Mouse (Mus musculus): Measurements from ENCODE around the gene Cblc. TPM values are rescaled to one million over a fixed set of nuclear protein-coding genes. Genes with fewer than 3 reads are reported as not detected.

The Cblc gene
- 78.4 and 107 TPM in 2 replicates for polyA plus RNA-seq (2012; rRNA removed)

DNA sequence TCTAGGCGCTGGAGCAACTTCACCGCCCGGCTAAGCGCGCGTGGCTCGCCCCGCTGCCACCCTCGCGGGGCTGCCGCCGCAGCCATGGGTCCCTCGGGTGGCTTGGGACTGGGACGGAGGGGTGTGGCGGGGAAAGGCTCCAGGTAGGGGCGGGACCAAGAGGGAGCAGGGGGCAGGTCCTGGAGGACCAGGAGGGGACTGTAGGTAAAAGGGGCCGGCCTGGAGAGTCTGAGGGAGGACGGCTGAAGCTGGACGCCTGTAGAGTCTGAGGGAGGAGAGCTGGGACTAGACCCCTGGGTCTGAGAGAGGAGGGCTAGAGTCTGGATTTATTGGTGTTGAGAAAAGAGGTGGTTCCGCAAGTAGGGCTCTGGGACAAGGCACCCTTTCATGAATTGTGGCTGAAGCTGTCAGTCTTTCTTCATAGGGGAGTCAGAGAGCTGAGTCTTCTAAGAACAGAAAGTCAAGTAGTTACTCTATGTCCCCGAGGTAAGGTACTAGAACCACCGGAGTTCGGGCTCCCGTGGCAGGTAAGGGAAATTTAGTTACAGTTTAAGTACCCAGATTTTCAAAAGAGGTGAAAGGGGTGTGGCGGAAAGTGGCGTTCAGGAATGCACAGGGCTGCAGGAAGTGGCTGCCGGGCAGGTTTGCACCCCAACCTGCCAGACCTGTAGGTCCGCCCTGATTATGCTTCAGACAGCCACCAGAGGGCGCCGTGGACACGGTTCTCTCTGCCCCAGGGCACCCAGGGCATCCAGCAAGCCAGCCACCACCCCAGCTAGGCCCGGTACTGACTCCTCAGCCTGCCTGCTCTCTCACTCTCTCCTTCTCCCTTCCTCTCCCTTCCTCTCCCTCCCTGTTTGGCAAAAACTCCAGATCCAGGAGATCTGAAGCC, at the start of gene Cblc:
Cblc (minus strand) TSS at position 113 of the 892 bp plus-strand sequence.
- no peak for DNase-seq (ENCODE audit: low read depth, low spot score)
- 1% methylated on average over 32 of the region's 32 CpGs for WGBS

DNA sequence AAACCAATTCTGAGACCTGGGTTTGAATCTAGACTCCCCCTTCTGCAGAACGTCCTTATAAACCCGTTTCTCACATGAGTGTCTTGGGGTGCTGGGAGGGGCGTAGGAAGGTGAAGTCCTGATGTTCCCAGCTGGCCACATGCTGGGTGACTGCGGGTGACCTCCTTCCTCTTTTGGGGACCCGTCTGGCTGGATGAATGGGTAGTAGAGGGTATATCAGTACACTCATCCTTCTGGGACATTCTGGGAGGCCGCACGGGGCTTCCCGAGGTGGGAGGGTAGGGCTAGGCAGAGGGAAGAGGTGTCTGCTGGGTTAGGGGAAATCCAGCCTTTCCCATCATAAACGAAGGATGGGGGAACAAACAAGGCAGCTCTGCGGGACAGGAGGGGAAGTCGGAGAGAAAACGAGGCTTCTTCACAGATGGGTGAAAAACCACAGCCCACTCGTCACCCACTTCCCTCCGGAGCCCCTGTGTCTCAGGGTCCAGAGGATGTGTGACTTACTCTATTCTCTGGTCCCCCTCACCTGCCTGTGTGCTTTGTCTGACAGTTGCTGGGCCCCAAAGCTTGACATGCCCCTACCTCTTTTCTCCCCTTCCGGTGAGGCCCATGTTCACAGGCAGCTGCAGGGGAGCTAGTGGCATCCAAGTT, 48.0 kb upstream of the Cblc start:
- DNase-seq (ENCODE audit: low read depth, low spot score): no peak
- 72% methylated on average over 15 of the region's 15 CpGs for WGBS

- WGBS: 4% methylated on average over 11 of the region's 11 CpGs
- DNase-seq (ENCODE audit: low read depth, low spot score): no peak
These were observed 47.0 kb upstream of the Cblc start for GRCm38 (mm10) chr7:19843561-19843960.

- DNase-seq (ENCODE audit: low read depth, low spot score): no peak
- 19% methylated on average over 19 of the region's 19 CpGs for WGBS
These were observed 46.4 kb upstream of the Cblc start for GRCm38 (mm10) chr7:19842885-19843504.

DNA sequence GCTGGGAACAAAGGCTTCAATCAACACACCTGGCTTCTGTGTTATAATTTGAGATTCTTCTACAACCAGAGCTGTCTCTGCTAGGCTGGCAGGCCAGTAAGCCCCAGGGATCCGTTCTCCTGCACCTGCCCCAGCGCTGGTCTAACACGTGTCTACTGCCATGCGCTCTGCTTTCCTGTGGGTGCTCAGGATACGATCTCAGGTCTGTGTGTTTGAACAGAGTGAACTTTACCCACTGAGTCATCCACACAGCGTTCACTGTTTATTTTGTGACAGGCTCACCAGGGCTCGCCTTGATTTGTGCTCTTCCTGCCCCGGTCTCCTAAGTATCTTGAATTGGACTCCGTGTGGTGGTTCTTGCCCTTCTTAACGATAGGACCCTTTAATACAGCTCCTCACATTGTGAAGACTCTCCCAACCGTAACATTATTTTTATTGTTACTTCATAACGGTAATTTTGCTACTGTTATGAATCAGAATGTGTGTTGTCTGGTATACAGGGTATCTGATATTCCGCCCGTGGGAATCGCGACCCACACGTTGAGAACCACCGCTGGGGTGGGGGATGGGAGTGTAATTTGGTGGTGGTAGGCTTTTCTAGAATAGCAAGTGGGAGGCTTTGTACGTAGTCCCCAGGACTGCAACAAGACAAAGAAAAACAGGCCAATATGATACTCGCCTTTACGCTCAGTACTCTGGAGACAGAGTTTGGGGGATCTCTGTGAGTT, 45.2 kb upstream of the Cblc start:
- WGBS: 37% methylated on average over 21 of the region's 21 CpGs
- DNase-seq (ENCODE audit: low read depth, low spot score): no peak

DNA sequence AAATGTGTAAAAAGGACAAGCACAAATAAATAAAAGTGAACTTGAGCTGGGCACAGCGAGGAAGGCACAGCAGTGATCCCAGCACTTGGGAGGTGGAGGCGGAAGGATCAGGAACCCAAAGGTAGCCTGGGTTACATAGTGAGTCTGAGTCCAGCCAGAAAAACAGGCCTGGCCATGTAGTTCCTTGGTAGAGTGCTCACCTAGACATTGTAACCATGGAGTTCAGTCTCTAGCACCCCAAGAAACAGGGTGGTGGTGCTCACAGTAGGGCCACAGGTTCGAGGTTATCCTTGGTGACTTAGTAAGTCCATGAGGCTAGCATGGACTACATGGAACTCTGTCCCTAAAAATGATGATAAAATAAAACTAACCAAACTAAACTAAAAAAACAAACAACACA, 44.3 kb upstream of the Cblc start:
- WGBS: 67% methylated on average over 3 of the region's 3 CpGs
- DNase-seq (ENCODE audit: low read depth, low spot score): no peak

GRCm38 (mm10) chr7:19840371-19840770, 43.8 kb upstream of the Cblc start:
- DNase-seq (ENCODE audit: low read depth, low spot score): no peak
- 32% methylated on average over 4 of the region's 4 CpGs for WGBS

GRCm38 (mm10) chr7:19836843-19837242, 40.2 kb upstream of the Cblc start:
- DNase-seq (ENCODE audit: low read depth, low spot score): no peak
- 20% methylated on average over 3 of the region's 3 CpGs for WGBS

DNA sequence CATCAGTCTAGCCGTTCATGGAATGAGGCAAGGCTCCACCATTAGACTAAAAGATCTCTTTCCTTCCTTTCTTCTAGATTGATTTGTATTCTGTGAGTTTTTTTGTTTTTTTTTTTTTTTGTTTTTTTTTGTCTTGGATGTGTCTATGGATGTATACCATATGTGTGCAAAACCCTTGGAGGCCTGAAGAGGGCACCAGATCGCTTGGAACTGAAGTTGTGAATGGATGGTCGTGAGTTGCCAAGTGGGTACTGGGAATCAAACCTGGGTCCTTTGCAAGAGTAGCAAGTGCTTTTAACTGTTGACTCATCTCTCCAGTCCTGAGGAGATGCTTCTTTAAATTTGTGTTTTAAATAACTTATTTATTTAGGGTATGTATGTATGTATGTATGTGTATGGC, 37.4 kb upstream of the Cblc start:
- WGBS: 74% methylated on average over 3 of the region's 3 CpGs
- no peak for DNase-seq (ENCODE audit: low read depth, low spot score)

- no peak for DNase-seq (ENCODE audit: low read depth, low spot score)
- 16% methylated on average over 9 of the region's 9 CpGs for WGBS
These were observed 35.2 kb upstream of the Cblc start for GRCm38 (mm10) chr7:19831837-19832236.

GRCm38 (mm10) chr7:19830682-19831156, 34.1 kb upstream of the Cblc start:
- DNase-seq (ENCODE audit: low read depth, low spot score): no peak
- WGBS: 5% methylated on average over 13 of the region's 13 CpGs

DNA sequence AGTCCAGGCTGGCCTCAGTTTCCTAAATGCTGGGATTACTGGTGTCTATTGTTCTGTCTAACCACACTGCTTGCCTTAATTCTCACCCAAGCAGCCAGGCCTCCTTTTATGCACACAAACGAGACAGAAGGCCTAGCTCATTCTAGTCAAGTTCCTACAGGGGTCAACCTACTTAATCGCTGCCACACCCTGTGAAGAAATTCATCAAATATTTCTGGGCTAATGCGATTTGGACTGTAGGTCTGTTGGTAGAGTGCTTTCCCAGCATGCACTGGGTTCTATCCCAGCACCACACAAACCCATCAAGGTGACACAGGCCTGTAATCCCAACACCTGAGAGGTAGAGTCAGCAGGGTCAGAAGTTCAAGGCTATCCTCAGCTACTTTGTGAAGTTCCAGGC, 33.1 kb upstream of the Cblc start:
- 88% methylated on average over 3 of the region's 3 CpGs for WGBS
- no peak for DNase-seq (ENCODE audit: low read depth, low spot score)

- DNase-seq (ENCODE audit: low read depth, low spot score): no peak
- 17% methylated on average over 6 of the region's 6 CpGs for WGBS
These were observed 30.1 kb upstream of the Cblc start for GRCm38 (mm10) chr7:19826756-19827155.

- DNase-seq (ENCODE audit: low read depth, low spot score): no peak
- 7% methylated on average over 26 of the region's 26 CpGs for WGBS
These were observed 27.8 kb upstream of the Cblc start for GRCm38 (mm10) chr7:19824182-19824973.

DNA sequence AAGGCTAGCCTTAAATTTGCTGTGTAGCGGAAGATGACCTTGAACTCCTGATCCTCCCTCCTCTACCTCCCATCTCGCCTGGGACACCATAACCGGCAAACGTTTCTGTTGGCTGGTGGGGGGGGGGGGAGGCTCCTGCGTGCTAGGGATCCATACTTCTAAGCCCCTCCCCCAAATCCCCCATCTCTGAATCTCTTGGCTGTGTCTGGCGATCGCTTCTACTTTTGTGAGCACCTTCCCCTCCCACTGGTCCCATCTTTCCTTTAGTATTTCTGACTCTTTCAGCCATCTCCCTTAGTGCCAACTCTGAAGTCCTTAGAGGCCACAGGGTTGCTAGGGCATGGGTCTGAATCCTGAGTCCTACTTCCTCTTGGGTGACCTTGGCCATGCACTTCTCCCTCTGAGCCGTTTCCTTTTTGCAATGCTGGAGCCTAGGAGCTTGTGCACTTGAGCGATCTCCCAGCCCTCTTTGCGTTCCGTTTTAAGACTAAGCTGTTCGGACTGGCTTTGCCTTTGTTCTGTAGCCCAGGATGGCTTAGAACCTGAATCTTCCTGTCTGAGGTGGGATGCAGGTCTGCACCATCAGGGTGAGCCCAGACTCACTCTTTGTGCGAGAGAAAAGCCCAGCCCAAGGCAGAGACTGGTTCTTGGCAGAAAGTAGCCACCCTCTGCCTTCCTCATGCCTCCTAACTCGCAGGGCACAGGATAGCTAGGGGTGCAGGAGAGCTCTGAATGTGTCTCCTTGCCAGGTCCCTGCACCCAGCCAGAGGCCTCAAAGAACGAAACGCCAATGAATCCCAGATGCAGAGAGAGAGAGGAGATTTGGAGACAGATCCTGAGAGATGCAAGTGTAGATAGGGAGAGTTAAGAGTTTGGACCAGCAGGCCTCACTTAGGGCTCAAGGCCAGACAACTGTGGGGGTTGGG, 26.9 kb upstream of the Cblc start:
- no peak for DNase-seq (ENCODE audit: low read depth, low spot score)
- 17% methylated on average over 16 of the region's 16 CpGs for WGBS

- under 1% methylated on average over 32 of the region's 42 CpGs for WGBS
- DNase-seq (ENCODE audit: low read depth, low spot score): no peak
These were observed 26.0 kb upstream of the Cblc start, which contains the start of gene Bcl3 for GRCm38 (mm10) chr7:19822604-19823058. Gene Bcl3 (minus strand): TSS chr7:19822770.

- no peak for DNase-seq (ENCODE audit: low read depth, low spot score)
- 2% methylated on average over 20 of the region's 20 CpGs for WGBS
These were observed 25.6 kb upstream of the Cblc start for GRCm38 (mm10) chr7:19822193-19822592.

- WGBS: 31% methylated on average over 7 of the region's 7 CpGs
These were observed 25.0 kb upstream of the Cblc start for GRCm38 (mm10) chr7:19821633-19822032.

More at GRCm38 (mm10) chr7:19821633-19822032, 25.0 kb upstream of the Cblc start:
- DNase-seq (ENCODE audit: low read depth, low spot score): no peak

All from large intestine, adult 2 months (tissue).